Mouse (Mus musculus): ENCODE data around the gene Cinp. TPM values are rescaled to one million over a fixed set of nuclear protein-coding genes. Genes with fewer than 3 reads are reported as not detected.

Gene Cinp
- polyA plus RNA-seq, 1 experiment from 2014 or later = 72.6 TPM

DNA sequence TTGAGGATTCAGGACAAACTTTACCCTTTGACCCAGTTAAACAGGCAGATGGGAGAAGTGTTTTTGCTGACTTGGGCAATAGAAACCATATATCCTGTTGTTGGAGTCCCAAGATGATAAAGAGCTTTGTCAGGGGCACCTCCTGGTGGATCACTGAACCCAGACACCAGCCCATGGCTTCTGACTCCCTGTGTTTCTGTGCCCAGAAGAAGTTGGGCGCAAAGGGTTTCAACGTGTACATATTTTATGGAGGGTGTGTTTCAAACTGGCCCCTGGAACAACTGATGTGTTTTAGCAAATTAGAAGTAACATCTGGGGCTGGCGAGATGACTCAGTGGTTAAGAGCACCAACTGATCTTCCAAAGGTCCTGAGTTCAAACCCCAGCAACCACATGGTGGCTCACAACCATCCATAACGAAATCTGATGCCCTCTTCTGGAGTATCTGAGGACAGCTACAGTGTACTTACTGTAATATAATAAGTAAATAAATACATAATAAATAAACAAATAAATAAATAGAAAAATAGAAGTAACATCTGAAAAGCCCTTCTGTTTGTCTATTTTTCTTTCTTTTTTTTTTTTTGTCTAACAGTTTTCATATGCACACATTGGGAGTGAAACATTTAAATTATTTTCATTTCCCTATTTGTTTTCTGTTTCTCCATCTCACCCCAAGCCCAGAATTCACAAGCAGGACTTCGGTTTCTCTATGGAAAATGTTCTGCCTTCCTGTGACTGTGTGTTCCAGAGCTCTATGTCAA, 47.0 kb downstream of the Cinp start:
- no peak for ATAC-seq (ENCODE audit: low FRiP score, low read depth)
- Histone ChIP-seq H3K4me2 (replicated peaks) (peak overlapping the region; percentile 69; the same call in 1 of the 2 replicates), H3K4me1 (peaks cover 44% of the 10 kb centered on the region), H3K9ac (replicated peaks) (no peak overlapping the region), H3K27ac (replicated peaks) (no peak overlapping the region), H3K9me3 (no peaks in the 10 kb centered on the region), H3K36me3 (no peaks in the 10 kb centered on the region), H3K27me3 (peaks cover 47% of the 10 kb centered on the region), H3K4me3 (no peak overlapping the region)
- 75% methylated on average over 5 of the region's 5 CpGs for WGBS

DNA sequence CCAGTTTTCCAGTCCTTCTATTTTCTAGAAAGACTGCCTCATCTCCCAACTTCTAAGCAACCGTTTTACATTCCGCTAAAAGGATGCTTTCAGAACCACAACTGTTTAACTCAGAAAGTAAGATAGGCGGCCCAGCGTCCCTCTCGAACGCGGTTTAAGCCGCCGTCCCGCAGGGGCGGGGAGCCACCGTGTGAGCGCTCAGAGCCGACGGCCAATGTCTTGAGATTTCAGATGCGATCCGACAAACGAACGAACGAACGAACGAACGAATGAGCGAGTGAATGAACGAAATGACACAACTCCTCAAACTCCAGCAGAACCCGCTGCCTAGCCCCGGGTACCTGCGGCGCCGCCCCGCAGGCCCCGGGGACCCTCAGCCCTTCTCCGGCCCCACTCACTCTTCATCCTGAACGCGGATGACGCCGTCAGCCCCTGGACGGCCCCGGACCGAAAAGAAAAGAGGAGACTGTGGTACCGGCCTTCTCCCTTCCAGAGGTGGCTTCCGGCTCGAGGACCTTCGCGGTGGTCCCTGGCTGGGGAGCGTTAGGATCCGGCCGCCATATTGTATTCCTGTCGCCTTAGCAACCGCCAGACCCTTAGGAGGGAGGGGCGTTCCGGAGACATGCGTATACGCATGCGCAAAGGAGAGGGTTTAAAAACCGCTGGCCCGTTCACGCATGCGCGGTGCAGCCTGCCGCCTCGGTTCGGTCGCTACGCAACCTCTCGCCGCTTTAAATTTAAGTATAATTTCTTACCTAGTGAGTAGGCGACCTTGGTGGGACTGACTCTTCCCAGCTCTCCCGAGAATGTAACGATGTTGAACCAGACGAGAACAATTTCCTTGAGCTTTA, 48.4 kb downstream of the Cinp start, which contains the start of gene Mok:
Gene Mok (minus strand): TSS at position 592 of the 851 bp plus-strand sequence.
- Histone ChIP-seq H3K9me3 (no peaks in the 10 kb centered on the region), H3K4me1 (peaks cover 49% of the 10 kb centered on the region), H3K36me3 (no peaks in the 10 kb centered on the region), H3K27me3 (peaks cover 35% of the 10 kb centered on the region), H3K9ac (replicated peaks) (peak within 1 kb of the TSS; percentile 68), H3K4me3 (peak within 1 kb of the TSS; percentile 83), H3K4me2 (replicated peaks) (peak within 1 kb of the TSS; percentile 69), H3K27ac (replicated peaks) (peak within 1 kb of the TSS; percentile 71)
- ATAC-seq (ENCODE audit: low FRiP score, low read depth) = peak; percentile 83
- WGBS = under 1% methylated on average over 71 of the region's 71 CpGs

DNA sequence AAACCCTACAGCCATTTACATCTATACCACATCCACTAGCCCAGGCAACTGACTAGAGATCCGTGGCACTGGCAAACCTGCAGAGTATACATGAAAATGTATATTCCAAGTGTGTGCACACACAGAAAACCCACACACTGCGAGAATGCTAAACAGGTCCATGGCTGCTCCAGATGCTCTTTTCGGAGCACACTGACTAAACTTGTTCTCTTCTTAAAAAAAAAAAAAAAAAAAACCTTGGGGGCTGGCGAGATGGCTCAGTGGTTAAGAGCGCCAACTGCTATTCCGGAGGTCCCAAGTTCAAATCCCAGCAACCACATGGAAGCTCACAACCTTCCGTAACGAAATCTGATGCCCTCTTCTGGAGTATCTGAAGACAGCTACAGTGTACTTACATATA, 51.1 kb downstream of the Cinp start:
- Histone ChIP-seq H3K4me3 (no peak overlapping the region), H3K27me3 (peaks cover 10% of the 10 kb centered on the region; the same call in 1 of the 2 replicates), H3K9ac (replicated peaks) (no peak overlapping the region), H3K4me1 (peaks cover 31% of the 10 kb centered on the region), H3K27ac (replicated peaks) (peak overlapping the region; percentile 75; the same call in 1 of the 2 replicates), H3K4me2 (replicated peaks) (no peak overlapping the region), H3K9me3 (no peaks in the 10 kb centered on the region), H3K36me3 (no peaks in the 10 kb centered on the region)
- WGBS = 88% methylated on average over 8 of the region's 8 CpGs
- no peak for ATAC-seq (ENCODE audit: low FRiP score, low read depth)

DNA sequence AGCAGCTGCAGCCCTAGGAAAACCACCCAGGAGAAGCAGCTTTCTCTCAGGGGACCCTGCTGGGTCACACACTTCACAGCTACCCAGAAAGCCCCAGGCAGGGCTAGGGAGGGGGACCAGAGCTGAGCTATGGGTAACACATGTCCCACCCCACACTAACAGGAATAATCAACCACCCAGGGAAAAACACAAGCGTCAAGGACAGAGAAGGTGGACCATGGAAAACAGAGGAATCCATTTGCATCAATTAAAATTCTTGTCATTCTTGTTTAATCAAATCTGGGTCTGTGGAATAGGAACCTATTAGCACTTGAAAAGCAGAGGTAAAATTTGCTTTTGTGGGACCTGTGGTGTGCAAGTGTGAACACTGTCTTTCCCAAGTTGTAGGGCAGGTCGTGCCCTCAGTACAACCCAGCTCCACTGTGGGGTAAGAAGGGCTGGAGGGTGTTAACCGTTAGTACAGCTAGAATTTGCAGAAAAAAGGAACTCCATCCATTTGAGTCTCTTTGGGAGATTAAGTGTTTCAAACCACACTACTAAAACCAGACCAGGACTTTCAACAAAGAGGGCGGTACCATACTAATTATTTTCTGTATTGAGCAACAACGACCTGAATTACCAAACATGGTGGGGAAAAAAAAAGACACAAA, 51.6 kb downstream of the Cinp start:
- Histone ChIP-seq H3K27ac (replicated peaks) (peak overlapping the region; percentile 75), H3K9me3 (no peaks in the 10 kb centered on the region), H3K9ac (replicated peaks) (no peak overlapping the region; the same call in 1 of the 2 replicates), H3K36me3 (no peaks in the 10 kb centered on the region), H3K27me3 (peaks cover 9% of the 10 kb centered on the region; the same call in 1 of the 2 replicates), H3K4me3 (0 out of 2 replicates have a peak overlapping the region, but pooled peaks have one; percentile 2), H3K4me1 (peaks cover 31% of the 10 kb centered on the region), H3K4me2 (replicated peaks) (peak overlapping the region; percentile 29)
- WGBS = 38% methylated on average over 5 of the region's 5 CpGs
- peak; percentile 60 for ATAC-seq (ENCODE audit: low FRiP score, low read depth)

DNA sequence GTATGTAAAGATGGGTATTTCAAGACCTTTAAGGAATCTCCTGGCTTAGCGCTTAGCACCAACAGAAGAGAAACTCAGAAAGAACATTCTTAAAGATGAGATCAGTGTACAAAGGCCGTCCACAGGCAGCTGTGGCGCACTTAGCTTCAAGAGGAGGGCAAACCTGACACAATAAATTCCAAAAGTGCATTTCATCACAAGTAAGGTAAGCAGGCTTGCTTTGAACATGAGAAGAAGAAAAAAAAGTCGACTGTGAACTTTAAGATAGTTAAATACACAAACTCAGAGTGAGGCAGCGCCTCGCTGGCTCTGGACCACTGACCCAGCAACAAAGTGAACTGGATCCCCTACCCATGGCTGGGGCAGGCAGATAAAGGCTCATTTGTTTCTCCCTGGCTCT, 52.2 kb downstream of the Cinp start:
- Histone ChIP-seq H3K4me1 (peaks cover 31% of the 10 kb centered on the region), H3K27me3 (peaks cover 8% of the 10 kb centered on the region; the same call in 1 of the 2 replicates), H3K27ac (replicated peaks) (peak overlapping the region; percentile 75), H3K36me3 (no peaks in the 10 kb centered on the region), H3K9me3 (no peaks in the 10 kb centered on the region), H3K9ac (replicated peaks) (no peak overlapping the region; the same call in 1 of the 2 replicates), H3K4me3 (0 out of 2 replicates have a peak overlapping the region, but pooled peaks have one; percentile 2), H3K4me2 (replicated peaks) (peak overlapping the region; percentile 29)
- ATAC-seq (ENCODE audit: low FRiP score, low read depth) = no peak
- 49% methylated on average over 6 of the region's 6 CpGs for WGBS

DNA sequence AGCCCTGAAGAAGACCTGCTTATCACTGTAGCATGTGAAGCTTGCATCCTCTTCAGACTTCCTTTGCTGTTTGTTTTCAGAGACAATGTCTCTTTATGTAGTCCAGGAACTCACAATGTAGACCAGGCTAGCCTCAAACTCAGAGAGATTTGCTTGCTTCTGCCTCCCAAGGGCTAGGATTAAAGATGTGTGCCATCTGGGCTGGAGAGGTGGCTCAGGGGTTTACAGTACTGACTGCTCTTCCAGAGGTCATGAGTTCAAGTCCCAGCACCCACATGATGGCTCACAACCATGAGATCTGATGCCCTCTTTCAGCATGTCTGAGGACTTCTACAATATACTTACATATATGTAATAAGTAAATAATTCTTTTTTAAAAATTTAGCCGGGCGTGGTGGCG, 53.8 kb downstream of the Cinp start:
- Histone ChIP-seq H3K27me3 (peaks cover 5% of the 10 kb centered on the region; the same call in 1 of the 2 replicates), H3K4me3 (no peak overlapping the region), H3K4me2 (replicated peaks) (no peak overlapping the region), H3K9ac (replicated peaks) (no peak overlapping the region), H3K4me1 (peaks cover 30% of the 10 kb centered on the region), H3K27ac (replicated peaks) (no peak overlapping the region), H3K9me3 (no peaks in the 10 kb centered on the region), H3K36me3 (no peaks in the 10 kb centered on the region)
- WGBS = 98% methylated on average over 3 of the region's 3 CpGs
- no peak for ATAC-seq (ENCODE audit: low FRiP score, low read depth)

DNA sequence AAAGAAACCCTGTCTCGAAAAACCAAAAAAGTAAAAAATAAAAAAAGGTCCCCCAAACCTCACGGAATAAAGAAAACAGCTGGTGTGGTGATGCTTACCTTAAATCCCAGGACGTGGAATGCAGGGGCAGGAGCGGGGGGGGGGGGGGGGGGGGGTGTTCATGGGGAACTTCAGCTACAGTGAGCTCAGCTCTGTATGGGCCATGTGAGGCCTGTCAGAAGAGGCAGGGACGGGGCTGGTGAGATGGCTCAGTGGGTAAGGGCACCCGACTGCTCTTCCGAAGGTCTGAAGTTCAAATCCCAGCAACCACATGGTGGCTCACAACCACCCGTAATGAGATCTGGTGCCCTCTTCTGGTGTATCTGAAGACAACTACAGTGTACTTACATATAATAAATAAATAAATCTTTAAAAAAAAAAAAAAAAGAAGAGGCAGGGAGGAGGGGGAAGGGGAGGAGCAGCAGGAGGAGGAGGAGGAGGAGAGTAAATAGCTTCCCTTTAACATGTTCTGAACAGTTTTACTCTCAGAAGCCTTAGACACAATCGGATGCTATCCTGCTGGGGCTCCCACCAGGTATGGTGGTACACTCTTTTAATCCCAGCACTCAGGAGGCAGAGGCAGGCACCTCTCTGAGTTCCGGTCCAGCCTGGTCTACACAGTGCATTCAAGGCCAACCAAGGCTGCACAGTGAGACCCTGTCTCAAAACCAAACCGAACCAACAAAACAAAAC, 58.5 kb downstream of the Cinp start:
- Histone ChIP-seq H3K36me3 (no peaks in the 10 kb centered on the region), H3K4me1 (no peaks in the 10 kb centered on the region), H3K27me3 (no peaks in the 10 kb centered on the region), H3K4me2 (replicated peaks) (no peak overlapping the region), H3K9me3 (no peaks in the 10 kb centered on the region), H3K9ac (replicated peaks) (no peak overlapping the region), H3K4me3 (no peak overlapping the region), H3K27ac (replicated peaks) (no peak overlapping the region)
- ATAC-seq (ENCODE audit: low FRiP score, low read depth) = no peak
- 88% methylated on average over 10 of the region's 11 CpGs for WGBS

DNA sequence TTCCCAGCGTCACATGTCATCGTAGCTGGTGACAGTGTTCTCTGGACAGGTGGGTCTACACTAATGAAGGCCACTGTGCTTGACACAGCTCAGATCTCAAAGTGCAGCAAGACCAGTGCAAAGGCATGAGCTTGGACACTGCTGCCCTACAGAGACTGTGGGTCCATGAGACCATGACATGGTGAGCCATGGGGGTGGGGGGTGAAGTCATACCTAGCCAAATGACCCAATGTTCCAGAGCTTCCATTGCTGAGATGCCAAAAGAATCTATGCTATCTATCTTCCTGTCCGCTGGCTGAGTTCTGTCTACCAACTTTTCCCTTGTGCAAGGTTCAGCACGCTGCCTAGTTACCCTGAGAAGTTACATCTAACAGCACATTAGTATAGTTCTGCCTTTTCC, 60.0 kb downstream of the Cinp start:
- no peak for ATAC-seq (ENCODE audit: low FRiP score, low read depth)
- Histone ChIP-seq H3K27ac (replicated peaks) (no peak overlapping the region), H3K4me1 (no peaks in the 10 kb centered on the region), H3K4me2 (replicated peaks) (no peak overlapping the region), H3K9me3 (no peaks in the 10 kb centered on the region), H3K27me3 (no peaks in the 10 kb centered on the region), H3K36me3 (no peaks in the 10 kb centered on the region), H3K9ac (replicated peaks) (no peak overlapping the region), H3K4me3 (no peak overlapping the region)
- 94% methylated on average over 4 of the region's 4 CpGs for WGBS

Other genes with a start within 250 kb of the Cinp start
- gene 1700001K19Rik, start 206.5 kb downstream of the Cinp start, polyA plus RNA-seq (2016; fragmentation: Nextera tagmentation; extraction: Ambion mirVana) = not detected in 2 replicates
- gene Hsp90aa1, start 186.4 kb downstream of the Cinp start, polyA plus RNA-seq (2016; fragmentation: Nextera tagmentation; extraction: Ambion mirVana) = 1,236 and 1,324 TPM in 2 replicates
- 32.1 and 32.6 TPM in 2 replicates for gene Wdr20, start 151.2 kb downstream of the Cinp start, polyA plus RNA-seq (2016; fragmentation: Nextera tagmentation; extraction: Ambion mirVana)
- 11.1 and 13.2 TPM in 2 replicates for gene Mok, start 48.2 kb downstream of the Cinp start, polyA plus RNA-seq (2016; fragmentation: Nextera tagmentation; extraction: Ambion mirVana)
- 3.9 and 5.1 TPM in 2 replicates for gene Zfp839, start 38.9 kb downstream of the Cinp start, polyA plus RNA-seq (2016; fragmentation: Nextera tagmentation; extraction: Ambion mirVana)
- gene Tecpr2, start 119 bp upstream of the Cinp start, polyA plus RNA-seq (2016; fragmentation: Nextera tagmentation; extraction: Ambion mirVana) = 7.5 and 8.4 TPM in 2 replicates
- 11.7 and 11.8 TPM in 2 replicates for gene Ankrd9, start 89.9 kb upstream of the Cinp start, polyA plus RNA-seq (2016; fragmentation: Nextera tagmentation; extraction: Ambion mirVana)
- gene Rcor1, start 150.2 kb upstream of the Cinp start, polyA plus RNA-seq (2016; fragmentation: Nextera tagmentation; extraction: Ambion mirVana) = 8.4 and 8.5 TPM in 2 replicates

All from midbrain, embryonic 12.5 days (tissue).